Mouse (Mus musculus) liver, embryonic 12.5 days (tissue): Measurements from ENCODE around the gene Klk1b4. TPM values are rescaled to one million over a fixed set of nuclear protein-coding genes. Genes with fewer than 3 reads are reported as not detected.
A peak's percentile ranks its signal among the peaks of the same experiment; 100 is the strongest.
"Not testable (repeated sequence)": the region's sequence is repeated elsewhere in the genome, so short reads cannot be mapped to it uniquely, and the experiment has no call there.

Experiments
- ATAC-seq: fragments of 200-750 bp; cut with Nextera tagmentation; 2 replicates; pipeline ENCODE4 v1.8.0; 2017; ENCODE audit warnings: moderate number of reproducible peaks, mild to moderate bottlenecking, moderate library complexity
- H3K27ac ChIP-seq: fragments of 300-500 bp; sonication (generic); 2 replicates; pipeline ENCODE4 v1.5.1; 2016; ENCODE audit warnings: mild to moderate bottlenecking
- H3K27me3 ChIP-seq: fragments of 300-500 bp; sonication (generic); replicated peaks from 2 replicates; pipeline ENCODE4 v1.6.1; 2016; ENCODE audit warnings: mild to moderate bottlenecking, moderate library complexity
- H3K36me3 ChIP-seq: fragments of 300-500 bp; sonication (generic); 2 replicates; pipeline ENCODE4 v1.6.1; 2016; ENCODE audit warnings: mild to moderate bottlenecking, moderate library complexity
- H3K4me1 ChIP-seq: fragments of 300-500 bp; sonication (generic); 2 replicates; pipeline ENCODE4 v1.6.1; 2016
- H3K4me2 ChIP-seq: fragments of 300-500 bp; sonication (generic); 2 replicates; pipeline ENCODE4 v1.6.1; 2016; ENCODE audit warnings: mild to moderate bottlenecking, moderate library complexity
- H3K4me3 ChIP-seq: fragments of 300-500 bp; sonication (generic); 2 replicates; pipeline ENCODE4 v1.5.1; 2016; ENCODE audit warnings: mild to moderate bottlenecking, moderate library complexity
- H3K9ac ChIP-seq: fragments of 300-500 bp; sonication (generic); 2 replicates; pipeline ENCODE4 v1.6.1; 2016; ENCODE audit warnings: mild to moderate bottlenecking, moderate library complexity
- H3K9me3 ChIP-seq: fragments of 300-500 bp; sonication (generic); replicated peaks from 2 replicates; pipeline ENCODE4 v1.6.1; 2016; ENCODE audit warnings: mild to moderate bottlenecking, moderate library complexity
- WGBS: fragments of 180-500 bp; shearing (Covaris S2); methylation state at CpG from one replicate; pipeline ENCODE4 v1.1.7; 2016; ENCODE audit not compliant: insufficient replicate concordance; 5-methylcytosine and 5-hydroxymethylcytosine counted together
- polyA plus RNA-seq: library from polyadenylated mRNA; unstranded; fragments of >200 nt; fragmentation: Nextera tagmentation; extraction: Ambion mirVana; gene quantifications from 2 replicates; pipeline ENCODE4 v1.2.1, GENCODE M21; 2016

Klk1b4 gene
- polyA plus RNA-seq, 1 experiment from 2014 or later, result not detected

GRCm38 (mm10) chr7:44239913-44240312 lies 32.7 kb downstream of the Klk1b4 start:
- H3K4me2 ChIP-seq, result no peak overlapping the region
- no peak overlapping the region for H3K27ac ChIP-seq
- H3K9me3 ChIP-seq, result no peaks in the 10 kb centered on the region
- peaks cover 16% of the 10 kb centered on the region for H3K4me1 ChIP-seq
- peaks cover 7% of the 10 kb centered on the region; the same call in 1 of the 2 replicates for H3K27me3 ChIP-seq
- 16% methylated on average over 2 of the region's 2 CpGs for WGBS
- ATAC-seq, result no peak
- no peak overlapping the region for H3K4me3 ChIP-seq
- no peak overlapping the region for H3K9ac ChIP-seq
- no peaks in the 10 kb centered on the region for H3K36me3 ChIP-seq

GRCm38 (mm10) chr7:44240712-44241111 lies 33.5 kb downstream of the Klk1b4 start:
- no peaks in the 10 kb centered on the region for H3K36me3 ChIP-seq
- no peak overlapping the region for H3K9ac ChIP-seq
- H3K27ac ChIP-seq, result no peak overlapping the region
- no peaks in the 10 kb centered on the region for H3K9me3 ChIP-seq
- H3K4me1 ChIP-seq, result peaks cover 24% of the 10 kb centered on the region
- H3K4me2 ChIP-seq, result no peak overlapping the region
- peaks cover 6% of the 10 kb centered on the region; the same call in 1 of the 2 replicates for H3K27me3 ChIP-seq
- WGBS, result 25% methylated on average over 1 of the region's 1 CpGs
- no peak for ATAC-seq
- no peak overlapping the region for H3K4me3 ChIP-seq

DNA sequence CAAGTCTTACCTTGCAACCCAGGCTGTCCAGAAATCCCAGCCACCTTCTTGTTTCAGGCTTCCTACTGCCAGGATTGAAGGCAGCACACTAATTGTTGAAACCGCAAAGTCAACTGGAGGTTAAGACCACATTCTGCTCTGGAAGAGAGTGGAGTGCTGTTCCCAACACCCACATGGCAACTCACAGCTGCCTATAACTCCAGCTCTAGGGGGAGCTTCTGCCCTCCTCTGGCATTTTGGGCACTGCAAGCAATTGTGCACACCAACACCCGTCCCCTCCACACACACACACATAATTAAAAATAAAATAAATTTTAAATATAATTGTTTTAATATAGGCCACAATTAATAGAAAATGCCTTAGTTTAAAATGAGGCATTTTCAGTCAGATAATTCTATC lies 33.9 kb downstream of the Klk1b4 start:
- Histone ChIP-seq H3K9me3 (no peaks in the 10 kb centered on the region), H3K4me1 (peaks cover 25% of the 10 kb centered on the region), H3K9ac (no peak overlapping the region), H3K36me3 (no peaks in the 10 kb centered on the region), H3K27ac (no peak overlapping the region), H3K4me2 (no peak overlapping the region), H3K4me3 (no peak overlapping the region), H3K27me3 (peaks cover 4% of the 10 kb centered on the region; the same call in 1 of the 2 replicates)
- ATAC-seq, result no peak
- 45% methylated on average over 2 of the region's 2 CpGs for WGBS

DNA sequence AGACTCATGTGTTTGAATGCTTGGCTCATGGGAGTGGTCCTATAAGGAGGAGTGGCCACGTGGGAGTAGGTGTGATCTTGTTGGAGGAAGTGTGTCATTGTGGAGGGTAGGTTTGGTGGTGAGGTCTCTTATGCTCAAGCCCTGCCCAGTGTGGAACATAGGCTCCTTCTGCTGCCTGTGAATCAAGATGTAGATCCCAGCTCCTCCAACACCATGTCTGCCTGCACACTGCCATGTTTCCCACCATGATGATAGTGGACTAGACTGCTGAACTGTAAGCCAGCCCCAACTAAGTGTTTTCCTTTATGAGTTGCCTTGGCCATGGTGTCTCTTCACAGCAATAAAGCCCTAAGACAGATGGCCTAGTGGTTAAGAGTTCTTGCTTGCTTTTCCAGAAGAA lies 36.8 kb downstream of the Klk1b4 start:
- 38% methylated on average over 1 of the region's 1 CpGs for WGBS
- ATAC-seq, result no peak
- no peaks in the 10 kb centered on the region for H3K9me3 ChIP-seq

DNA sequence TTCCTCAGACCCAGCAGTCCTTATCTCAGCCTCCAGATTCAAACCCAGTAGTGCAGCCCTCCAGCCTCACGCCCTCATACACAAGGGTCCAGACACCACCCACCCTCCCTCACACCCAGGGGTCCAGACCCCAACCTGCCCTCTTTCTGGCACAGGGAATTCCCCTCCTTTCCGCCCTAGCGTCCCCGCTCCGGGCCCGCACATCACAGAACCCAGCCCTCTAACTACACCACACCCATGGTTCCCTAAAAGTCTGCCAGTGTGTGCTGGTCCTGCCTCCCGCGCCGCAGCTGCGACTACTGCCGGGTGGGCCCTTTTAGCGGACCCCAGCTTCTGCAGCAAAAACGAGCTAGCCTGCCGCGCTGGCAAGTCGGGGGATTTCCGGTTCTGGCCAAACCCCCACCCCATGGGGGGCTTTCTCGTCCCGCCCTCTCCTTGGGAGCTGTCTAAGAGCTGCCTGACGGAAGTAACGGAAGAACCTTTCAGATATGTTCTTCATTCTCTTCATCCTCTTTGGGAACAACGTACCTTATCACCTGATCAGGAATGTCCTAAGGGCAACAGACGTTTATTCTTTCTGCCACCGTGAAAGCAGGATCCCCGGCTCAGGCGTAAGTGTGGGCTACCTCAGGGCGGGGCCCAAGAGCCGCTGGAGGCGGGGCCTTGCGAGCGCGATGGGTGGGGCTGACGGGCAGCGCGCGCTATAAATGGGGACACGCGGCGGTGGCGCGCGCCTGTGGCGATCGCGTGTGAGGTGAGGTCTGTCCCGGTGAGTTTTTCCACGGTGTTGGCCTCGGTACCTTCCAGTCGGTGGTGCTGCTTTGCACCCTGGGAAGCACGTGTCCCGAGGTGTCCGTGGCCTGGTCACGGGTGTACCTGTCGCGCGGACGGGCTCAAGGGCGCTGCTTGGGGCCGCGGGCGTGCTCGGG lies 39.1 kb downstream of the Klk1b4 start, which contains the start of the genes 1700028J19Rik and 2410002F23Rik:
1700028J19Rik (minus strand) TSS at position 641 of the 929 bp plus-strand sequence.
2410002F23Rik (plus strand) TSS at position 668 of the 929 bp plus-strand sequence.
- Histone ChIP-seq H3K4me1 (peaks cover 43% of the 10 kb centered on the region), H3K9ac (peak within 1 kb of the TSS; percentile 89), H3K4me3 (peak within 1 kb of the TSS; percentile 93), H3K27ac (peak within 1 kb of the TSS; percentile 79), H3K9me3 (no peaks in the 10 kb centered on the region), H3K4me2 (peak within 1 kb of the TSS; percentile 79), H3K27me3 (no peaks in the 10 kb centered on the region; the same call in 1 of the 2 replicates), H3K36me3 (peaks cover 36% of the 10 kb centered on the region)
- ATAC-seq, result peak; percentile 83
- under 1% methylated on average over 62 of the region's 62 CpGs for WGBS

More for the DNA sequence above, 36.8 kb downstream of the Klk1b4 start:
- Histone ChIP-seq H3K4me1 (peaks cover 45% of the 10 kb centered on the region), H3K36me3 (peaks cover 14% of the 10 kb centered on the region), H3K4me3 (no peak overlapping the region), H3K9ac (no peak overlapping the region), H3K4me2 (no peak overlapping the region), H3K27me3 (no peaks in the 10 kb centered on the region; the same call in 1 of the 2 replicates), H3K27ac (no peak overlapping the region)

GRCm38 (mm10) chr7:44246984-44247470 lies 39.8 kb downstream of the Klk1b4 start:
- Histone ChIP-seq H3K9ac (peak overlapping the region; percentile 89), H3K4me1 (peaks cover 43% of the 10 kb centered on the region), H3K4me3 (peak overlapping the region; percentile 93), H3K36me3 (peaks cover 43% of the 10 kb centered on the region), H3K27ac (peak overlapping the region; percentile 79), H3K9me3 (no peaks in the 10 kb centered on the region), H3K27me3 (no peaks in the 10 kb centered on the region; the same call in 1 of the 2 replicates), H3K4me2 (peak overlapping the region; percentile 79)
- peak; percentile 1; the same call in 1 of the 2 replicates for ATAC-seq
- WGBS, result 0% methylated on average over 23 of the region's 23 CpGs

- 88% methylated on average over 2 of the region's 2 CpGs for WGBS
- Histone ChIP-seq H3K36me3 (peaks cover 52% of the 10 kb centered on the region), H3K9ac (peak overlapping the region; percentile 89)
Measured at GRCm38 (mm10) chr7:44247971-44248370, 40.7 kb downstream of the Klk1b4 start.

DNA sequence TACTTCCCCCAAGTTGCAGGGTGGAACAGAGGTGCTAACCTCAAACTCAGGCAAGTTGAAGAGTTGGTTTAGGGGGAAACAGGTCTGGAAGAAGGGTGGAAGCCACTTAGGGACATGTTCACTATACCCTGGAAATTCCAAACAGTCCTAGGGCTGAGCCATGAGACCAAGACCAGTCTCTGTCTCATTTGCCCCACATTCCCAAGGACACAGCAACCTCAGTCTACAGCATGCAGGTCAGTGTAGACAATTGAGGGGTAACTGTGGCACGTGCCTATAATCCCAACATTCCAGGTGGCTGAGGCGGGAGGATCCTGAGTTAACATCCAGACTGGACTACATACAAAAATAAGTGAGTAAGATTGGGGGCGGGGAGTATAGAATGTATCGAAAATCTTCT lies 42.0 kb downstream of the Klk1b4 start:
- 86% methylated on average over 4 of the region's 4 CpGs for WGBS
- Histone ChIP-seq H3K36me3 (peaks cover 64% of the 10 kb centered on the region), H3K4me3 (no peak overlapping the region), H3K9ac (no peak overlapping the region), H3K4me1 (peaks cover 43% of the 10 kb centered on the region), H3K9me3 (no peaks in the 10 kb centered on the region), H3K27me3 (no peaks in the 10 kb centered on the region), H3K4me2 (peak overlapping the region; percentile 79; the same call in 1 of the 2 replicates), H3K27ac (no peak overlapping the region)
- no peak for ATAC-seq

More at GRCm38 (mm10) chr7:44247971-44248370, 40.7 kb downstream of the Klk1b4 start:
- H3K4me3 ChIP-seq, result peak overlapping the region; percentile 93
- H3K27ac ChIP-seq, result no peak overlapping the region
- H3K27me3 ChIP-seq, result no peaks in the 10 kb centered on the region; the same call in 1 of the 2 replicates
- H3K4me2 ChIP-seq, result peak overlapping the region; percentile 79
- H3K4me1 ChIP-seq, result peaks cover 43% of the 10 kb centered on the region
- H3K9me3 ChIP-seq, result no peaks in the 10 kb centered on the region
- ATAC-seq, result no peak

DNA sequence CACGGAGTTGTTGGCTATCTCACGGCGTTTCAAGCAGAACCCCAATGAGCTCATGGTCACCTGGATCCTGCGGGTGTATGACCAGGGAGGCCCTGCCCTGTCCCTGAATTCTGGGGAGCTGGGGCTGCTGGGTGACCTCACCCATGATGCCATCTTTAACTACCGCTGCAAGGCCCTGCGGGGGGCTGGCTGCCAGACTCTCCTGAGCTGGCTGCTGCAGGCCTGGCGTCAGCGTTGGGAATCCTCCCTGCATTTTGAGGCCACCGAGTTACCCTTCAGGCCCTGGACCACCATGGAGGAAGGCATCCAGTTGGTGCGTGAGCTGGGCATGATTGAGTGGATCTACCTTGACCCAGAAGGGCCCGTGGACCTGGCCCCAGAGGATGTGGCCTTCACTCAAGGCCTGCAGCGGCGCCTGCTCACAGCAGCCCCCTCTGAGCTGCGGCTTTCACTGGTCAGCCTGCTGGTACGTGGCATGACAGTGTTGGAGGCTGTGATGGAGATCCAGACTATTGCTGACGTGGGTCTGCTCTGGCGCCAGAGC lies 43.6 kb downstream of the Klk1b4 start:
- H3K27ac ChIP-seq, H3K4me3 ChIP-seq, ATAC-seq, H3K4me2 ChIP-seq, H3K9me3 ChIP-seq, H3K27me3 ChIP-seq, H3K9ac ChIP-seq: not testable (repeated sequence)
- 80% methylated on average over 17 of the region's 17 CpGs for WGBS
- Histone ChIP-seq H3K4me1 (peaks cover 31% of the 10 kb centered on the region), H3K36me3 (peaks cover 67% of the 10 kb centered on the region)

DNA sequence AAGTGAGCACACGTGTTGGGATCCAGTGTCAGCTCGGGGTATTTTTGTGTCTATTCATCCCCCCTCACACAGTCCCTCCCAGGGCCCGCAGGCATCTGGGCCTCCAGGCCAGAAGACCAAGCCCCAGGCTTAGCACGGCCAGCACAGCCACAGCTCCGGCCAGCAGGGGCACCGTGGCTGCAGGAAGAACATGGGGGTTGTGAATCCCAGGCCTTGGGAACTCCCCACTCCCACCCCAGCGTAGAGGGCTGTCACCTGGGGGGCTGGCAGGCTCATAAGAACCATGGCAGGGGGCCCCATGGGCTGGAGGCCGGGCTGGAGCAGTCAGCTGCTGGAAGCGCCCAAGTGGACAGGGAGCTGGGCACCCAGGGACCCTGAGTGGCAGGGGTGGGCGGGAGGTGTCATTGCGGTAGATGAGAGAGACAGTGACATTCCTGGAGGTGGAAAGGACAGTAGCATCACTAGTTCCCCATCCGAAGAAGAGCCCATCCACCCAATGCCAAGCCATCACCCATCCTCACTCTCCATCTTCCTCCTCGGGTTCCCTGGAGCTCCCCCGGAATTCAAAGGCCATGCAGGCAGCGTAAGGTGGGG lies 45.9 kb downstream of the Klk1b4 start:
- no peak overlapping the region for H3K4me2 ChIP-seq
- 0 out of 2 replicates have a peak, but pooled peaks have one; percentile 29 for ATAC-seq
- H3K9ac ChIP-seq, result no peak overlapping the region
- 62% methylated on average over 15 of the region's 15 CpGs for WGBS
- no peak overlapping the region for H3K27ac ChIP-seq
- no peak overlapping the region for H3K4me3 ChIP-seq
- H3K4me1 ChIP-seq, result peaks cover 20% of the 10 kb centered on the region
- H3K36me3 ChIP-seq, result peaks cover 63% of the 10 kb centered on the region
- no peaks in the 10 kb centered on the region for H3K9me3 ChIP-seq
- no peaks in the 10 kb centered on the region for H3K27me3 ChIP-seq

- no peak for ATAC-seq
Measured at GRCm38 (mm10) chr7:44254930-44255329, 47.7 kb downstream of the Klk1b4 start.

More at GRCm38 (mm10) chr7:44254930-44255329, 47.7 kb downstream of the Klk1b4 start:
- Histone ChIP-seq H3K4me2 (no peak overlapping the region), H3K27me3 (no peaks in the 10 kb centered on the region), H3K27ac (no peak overlapping the region), H3K9me3 (no peaks in the 10 kb centered on the region), H3K4me1 (peaks cover 2% of the 10 kb centered on the region; the same call in 1 of the 2 replicates), H3K36me3 (peaks cover 45% of the 10 kb centered on the region), H3K9ac (no peak overlapping the region), H3K4me3 (no peak overlapping the region)
- 67% methylated on average over 6 of the region's 6 CpGs for WGBS
